Mouse (Mus musculus): Measurements from ENCODE around the gene Rtl3.

The Rtl3 gene

DNA sequence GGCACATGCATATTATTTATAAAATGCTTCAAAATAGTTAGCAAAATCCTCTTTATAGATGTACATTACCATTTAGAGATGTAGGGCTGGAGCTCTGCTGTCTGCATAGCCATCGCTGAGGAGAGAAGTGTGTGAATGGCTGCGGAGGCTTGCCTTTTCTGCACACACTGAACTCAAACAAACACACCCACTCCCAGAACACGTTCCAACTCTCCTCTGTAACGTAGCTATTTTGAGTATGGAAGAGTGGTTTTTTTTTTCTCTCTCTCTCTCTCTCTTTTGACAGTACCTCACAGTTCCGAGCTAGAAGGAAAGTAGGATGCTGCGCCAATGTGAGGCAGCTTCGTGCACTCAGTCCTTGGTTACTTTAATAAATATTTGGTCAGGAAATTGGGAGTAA, at the start of gene Rtl3:
TSS of gene Rtl3 (minus strand) at position 236 of the 400 bp plus-strand sequence.
- in situ Hi-C loops (cut with MseI, MboI), result no loop called here

DNA sequence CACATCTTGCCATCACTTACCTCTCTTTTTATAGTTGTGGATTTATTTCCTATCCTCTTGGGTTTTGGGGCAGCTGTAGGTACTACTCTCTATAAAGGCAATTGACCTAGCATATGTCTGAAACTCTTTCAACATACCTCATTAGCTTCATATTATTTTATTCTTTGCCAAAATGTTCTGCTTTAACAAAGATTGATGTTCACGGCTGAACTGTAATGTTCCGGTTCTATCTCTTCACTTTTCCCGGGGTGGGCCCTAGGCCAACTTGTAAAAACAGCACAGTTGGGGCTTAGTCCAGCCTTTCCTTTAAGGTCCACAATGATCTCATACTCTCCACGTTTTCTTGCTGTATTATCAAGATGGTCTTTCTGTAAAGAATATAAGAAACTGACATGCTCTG, 31.9 kb upstream of the Rtl3 start:
- in situ Hi-C loops (cut with MseI, MboI), result no loop called here

GRCm38 (mm10) chrX:106871894-106872293, 31.4 kb upstream of the Rtl3 start:
- in situ Hi-C loops (cut with MseI, MboI), result no loop called here

DNA sequence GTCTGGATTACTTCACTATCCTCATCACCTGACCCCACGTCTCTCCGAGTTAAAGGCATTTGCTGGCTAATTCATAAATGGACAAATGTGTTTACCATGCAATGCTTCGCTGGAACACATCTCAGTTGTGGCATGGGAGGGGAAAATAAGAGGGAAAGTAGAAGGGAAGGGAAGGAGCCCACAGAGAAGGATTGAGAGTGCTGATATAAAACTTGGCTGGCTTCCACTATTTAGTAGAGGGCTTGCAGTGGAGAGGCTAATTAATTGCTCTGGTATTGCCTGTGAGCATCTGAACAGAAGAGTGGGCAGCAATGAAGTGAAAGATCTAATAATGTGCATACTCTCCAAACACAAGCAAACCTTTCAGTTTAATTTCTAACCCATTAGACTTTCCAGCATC, 31.0 kb upstream of the Rtl3 start:
- in situ Hi-C loops (cut with MseI, MboI), result no loop called here

- in situ Hi-C loops (cut with MseI, MboI), result no loop called here
Observed at GRCm38 (mm10) chrX:106853523-106854300, 13.3 kb upstream of the Rtl3 start.

- in situ Hi-C loops (cut with MseI, MboI), result no loop called here
Observed at GRCm38 (mm10) chrX:106839591-106839990, 853 bp downstream of the Rtl3 start.

DNA sequence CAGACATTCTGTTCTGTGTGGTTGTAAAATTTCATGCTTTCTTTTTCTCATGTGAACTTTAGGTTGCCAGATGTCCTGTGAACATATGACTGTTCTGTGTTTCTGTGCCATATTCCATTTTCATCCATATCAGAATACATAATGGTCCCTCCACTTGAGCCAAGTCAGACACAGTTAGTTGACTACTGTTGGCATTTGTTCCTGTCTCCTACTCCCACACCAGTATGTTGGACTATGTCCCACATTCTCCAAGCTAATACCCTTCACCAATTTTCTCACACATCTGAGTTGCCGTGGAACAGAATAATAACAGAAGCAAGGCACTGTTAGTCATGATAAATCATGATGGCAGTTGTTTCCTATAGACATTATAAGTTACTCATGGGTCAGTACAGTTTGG, 9.9 kb downstream of the Rtl3 start:
- in situ Hi-C loops (cut with MseI, MboI), result no loop called here

- in situ Hi-C loops (cut with MseI, MboI), result no loop called here
Observed at GRCm38 (mm10) chrX:106809560-106810226, 30.8 kb downstream of the Rtl3 start.

GRCm38 (mm10) chrX:106804387-106804786, 36.1 kb downstream of the Rtl3 start:
- in situ Hi-C loops (cut with MseI, MboI), result no loop called here

GRCm38 (mm10) chrX:106794686-106795085, 45.8 kb downstream of the Rtl3 start:
- in situ Hi-C loops (cut with MseI, MboI), result no loop called here
